Mouse (Mus musculus) layer of hippocampus, postnatal 25 days (tissue): ENCODE measurements at regions not wholly inside any gene's neighbourhood (a gene's known extent, or its start where the extent isn't known, plus 50 kb on each side); places are given as distances from the start of the nearest gene placed in this dataset.

Experiments used
- DNase-seq, 2 experiments: peaks; one replicate each; pipeline ENCODE4 v3.0.0; 2022; ENCODE audit warnings: mixed read lengths in 2 of 2, low spot score in 1 of 2; ENCODE audit errors: extremely low spot score in 1 of 2

DNA sequence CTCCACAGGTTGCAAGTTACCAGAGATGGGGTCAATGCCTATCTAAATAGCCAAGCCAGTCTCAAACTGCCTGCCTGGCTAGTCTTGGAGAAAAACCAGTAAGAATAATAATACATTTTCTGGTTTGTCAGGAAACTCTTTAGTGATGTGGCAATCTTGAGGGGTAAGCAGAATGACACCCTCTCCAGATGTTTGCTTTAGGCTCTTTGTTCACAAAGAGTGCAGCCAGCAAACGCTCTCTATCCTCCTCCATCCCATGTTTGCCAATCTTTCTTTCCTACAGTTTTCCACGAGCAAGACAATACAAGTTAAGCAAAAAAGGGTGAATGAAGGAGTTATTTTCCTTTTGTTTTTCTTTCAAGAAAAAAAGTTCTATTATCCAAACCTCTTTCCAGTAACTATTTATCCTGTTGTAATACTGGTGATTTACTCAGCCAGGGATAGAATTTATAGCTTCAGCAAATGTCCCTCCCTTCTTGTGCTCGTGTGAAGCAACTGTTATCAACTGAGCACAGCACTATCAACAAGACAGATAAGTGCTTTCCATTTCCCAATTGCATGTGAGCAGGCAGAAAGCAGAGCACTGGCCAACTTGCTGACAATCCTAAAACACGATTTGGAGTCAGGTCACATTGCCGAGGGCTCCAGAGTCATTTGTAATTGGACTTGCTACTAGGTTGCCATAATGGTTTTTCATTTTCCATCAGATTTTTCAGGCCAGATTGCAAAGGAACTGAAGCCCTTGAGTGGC lies 873.5 kb downstream of the Rapgef2 start:
- DNase-seq = no peak

DNA sequence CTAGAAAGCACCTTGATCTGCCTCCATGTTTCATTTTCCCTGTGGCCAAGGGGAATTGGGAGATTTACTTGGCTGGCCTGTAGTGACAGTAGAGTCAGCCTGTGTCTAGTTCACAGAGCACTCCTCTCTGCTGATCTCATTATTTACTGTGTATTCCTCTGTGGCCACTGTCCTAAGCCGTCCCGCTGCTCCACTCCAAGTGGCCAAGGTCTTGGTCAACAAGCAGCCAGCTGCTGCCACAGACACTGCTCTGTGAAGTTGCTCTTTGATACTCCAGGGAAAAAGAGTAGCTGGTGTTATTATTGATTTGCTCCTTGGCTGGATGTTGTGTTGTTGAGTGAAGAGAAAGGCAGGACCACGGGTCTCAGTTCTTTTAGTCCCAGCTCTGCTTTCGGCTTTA lies 874.9 kb downstream of the Rapgef2 start:
- DNase-seq = no peak

DNA sequence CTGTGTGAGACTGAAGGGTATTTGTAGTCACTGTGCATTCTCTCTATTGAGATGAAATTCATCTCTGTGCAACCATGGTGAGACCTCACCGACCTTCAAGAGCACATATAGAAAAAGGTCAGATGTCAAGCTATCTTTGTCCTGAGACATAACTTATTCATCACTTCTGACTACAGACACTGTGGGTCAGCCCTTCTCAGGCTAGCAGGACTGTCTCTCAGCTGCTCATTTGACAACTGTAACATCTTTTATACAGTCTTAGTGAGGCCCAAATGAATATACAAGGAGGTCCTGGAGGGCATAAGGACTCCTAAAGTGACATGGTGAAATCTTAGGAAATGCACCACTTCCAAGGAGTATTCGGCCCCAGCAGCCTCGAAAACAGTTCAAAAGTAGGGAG lies 877.1 kb downstream of the Rapgef2 start:
- DNase-seq = no peak

DNA sequence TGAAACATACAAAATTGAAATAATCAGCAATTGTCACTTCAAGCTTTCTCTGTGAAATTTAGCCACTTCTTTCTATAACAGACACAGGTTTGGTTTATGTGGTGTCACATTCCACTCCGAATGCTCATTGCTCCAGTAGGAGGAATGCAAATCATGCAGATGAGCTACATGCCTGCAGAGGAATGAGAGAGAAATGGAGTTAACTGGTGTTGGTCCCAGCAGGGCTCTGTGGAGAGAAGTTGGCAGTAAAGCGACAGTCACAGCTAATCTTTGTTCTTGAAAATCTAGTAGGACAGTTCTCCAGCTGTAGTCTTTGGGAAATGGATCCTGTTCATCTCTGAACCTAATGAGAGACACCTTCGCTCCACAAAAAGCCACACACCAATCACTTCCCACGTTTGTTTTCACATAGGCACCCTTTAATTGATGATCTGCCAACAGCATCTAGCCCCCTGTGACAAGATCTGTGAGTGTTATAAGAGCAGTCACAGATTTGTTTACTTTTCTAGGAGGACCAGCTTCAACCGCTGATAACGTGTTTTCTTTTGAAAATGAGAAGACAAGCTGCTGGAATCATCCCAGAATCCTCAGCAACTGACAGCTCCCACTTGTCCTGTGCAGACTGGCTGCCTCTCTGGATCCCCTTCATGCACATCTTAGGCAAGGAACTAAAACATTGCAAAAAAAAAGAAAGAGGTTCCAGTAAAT lies 880.4 kb downstream of the Rapgef2 start:
- no peak for DNase-seq

DNA sequence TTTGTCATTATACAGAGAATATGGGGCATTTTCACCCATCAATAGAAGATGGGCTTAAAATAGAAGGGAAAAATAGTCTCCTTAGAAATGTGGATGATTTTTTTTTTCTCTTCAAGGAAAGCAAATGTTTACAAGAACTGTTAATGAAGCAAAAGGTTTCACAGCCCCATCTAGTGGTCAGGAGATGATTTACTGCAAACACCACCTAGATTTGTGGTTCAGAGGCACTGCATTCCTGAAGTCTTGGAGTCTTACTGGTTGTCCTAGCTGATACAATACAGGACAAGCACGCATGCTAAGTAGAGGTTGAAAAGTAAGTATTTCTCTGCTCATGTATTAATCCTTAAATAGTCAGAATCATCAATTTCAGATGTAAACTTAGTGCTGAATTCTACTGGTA lies 927.9 kb downstream of the Rapgef2 start:
- peak in 1 of 2 experiments; percentile 40 for DNase-seq

DNA sequence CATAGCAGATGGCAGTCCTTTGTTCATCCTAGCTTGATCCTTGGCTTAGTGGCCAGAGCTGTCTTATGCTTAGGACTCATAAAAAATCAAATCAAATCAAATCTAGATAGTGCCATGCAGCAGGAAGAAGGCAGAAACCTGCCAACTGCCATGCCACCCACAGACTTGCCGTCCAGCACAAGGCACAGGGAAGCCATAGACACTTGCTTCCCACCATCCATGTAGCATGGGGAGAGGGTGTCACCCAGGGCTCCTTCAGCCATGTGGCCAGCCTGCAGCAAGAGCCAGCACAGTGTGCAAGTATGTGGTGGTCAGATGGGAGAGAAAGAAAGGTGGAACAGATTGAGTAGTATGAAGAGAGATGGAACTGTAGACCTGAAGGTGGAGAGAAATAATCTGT lies 946.4 kb downstream of the Rapgef2 start:
- DNase-seq = no peak

DNA sequence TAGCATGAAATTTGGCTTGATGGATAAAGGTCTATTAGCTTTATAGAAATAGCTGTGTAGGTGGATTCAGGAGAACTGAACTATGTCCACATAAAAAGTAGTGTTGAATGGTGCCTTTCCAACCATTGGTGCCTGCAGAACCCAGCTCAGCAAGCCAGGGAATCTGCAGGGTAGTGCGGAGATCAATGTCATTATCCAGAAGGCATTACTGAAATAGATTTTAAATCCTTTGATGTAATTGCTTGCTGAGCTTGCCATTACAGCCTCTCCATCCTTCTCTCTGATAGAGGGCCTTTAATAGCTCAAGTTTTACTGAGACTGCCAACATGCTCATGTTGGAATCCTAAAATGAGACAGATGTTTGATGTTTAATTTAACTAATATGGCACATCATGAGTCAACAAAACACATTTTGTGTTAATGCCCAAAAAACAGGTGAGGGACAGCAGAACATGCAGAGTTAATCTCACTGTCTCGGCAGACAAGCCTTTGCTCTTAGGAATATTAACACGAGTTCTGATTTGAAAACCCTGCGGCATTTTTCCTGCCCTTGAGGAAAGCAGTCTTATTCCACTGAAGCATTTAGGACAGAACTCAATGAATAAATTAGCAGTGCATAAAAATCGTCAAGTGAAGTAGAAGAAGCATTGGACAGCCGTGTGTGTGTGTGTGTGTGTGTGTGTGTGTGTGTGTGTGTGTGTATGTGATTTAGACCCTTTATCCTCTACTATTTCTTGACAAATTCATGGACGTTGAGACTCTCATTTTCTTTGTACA lies 974.5 kb downstream of the Rapgef2 start:
- no peak for DNase-seq

DNA sequence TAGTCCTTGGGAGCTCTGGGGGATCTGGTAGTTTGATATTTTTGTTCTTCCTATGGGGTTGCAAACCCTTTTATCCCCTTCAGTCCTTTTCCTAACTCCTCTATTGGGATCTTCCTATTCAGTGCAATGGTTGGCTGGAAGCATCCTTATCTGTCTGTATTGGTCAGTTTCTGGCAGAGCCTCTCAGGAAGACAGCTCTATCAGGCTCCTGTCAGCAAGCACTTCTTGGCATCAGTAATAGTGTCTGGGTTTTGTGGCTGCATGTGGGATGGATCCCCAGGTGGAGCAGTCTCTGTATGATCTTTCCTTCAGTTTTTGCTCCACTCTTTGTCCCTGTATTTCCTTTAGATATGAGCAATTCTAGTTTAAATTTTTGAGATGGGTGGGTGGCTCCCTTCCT lies 985.8 kb downstream of the Rapgef2 start:
- no peak for DNase-seq

DNA sequence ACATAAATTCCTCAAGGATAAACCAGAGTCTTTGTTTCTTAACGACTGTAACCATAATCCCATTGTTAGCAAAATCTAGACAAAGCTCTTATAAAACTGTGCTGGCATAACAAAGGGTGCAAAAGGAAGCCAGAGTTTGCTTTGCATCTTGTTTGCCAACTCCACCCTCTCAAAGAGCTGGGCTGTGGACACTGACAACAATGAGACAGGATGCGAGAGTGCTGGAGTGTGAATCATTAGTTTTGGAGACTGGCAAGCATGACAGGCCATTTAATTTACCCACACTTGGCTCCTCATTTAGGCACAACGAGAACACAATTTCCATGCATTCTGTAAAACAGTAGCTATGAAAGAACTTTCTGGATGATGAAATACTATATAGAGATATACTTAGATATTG lies 994.4 kb downstream of the Rapgef2 start:
- no peak for DNase-seq

DNA sequence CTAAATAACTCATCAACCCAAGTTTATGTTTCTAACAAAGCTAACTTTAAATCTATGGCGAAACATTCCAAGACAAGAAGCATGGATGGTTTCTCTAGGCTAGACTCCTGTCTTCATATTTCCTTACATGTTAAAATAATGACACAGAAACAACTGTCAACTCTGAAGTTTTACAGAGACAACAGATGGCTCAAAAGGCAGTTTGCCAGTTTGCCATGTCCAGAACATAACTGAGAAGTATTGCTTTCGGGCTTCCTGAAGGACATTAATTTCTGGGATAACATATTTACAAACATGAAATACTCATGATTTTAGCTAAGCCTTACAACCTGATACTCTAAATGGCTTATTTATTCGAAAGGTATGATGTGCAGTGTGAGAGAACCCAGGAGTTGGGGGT lies 1002.2 kb downstream of the Rapgef2 start:
- no peak for DNase-seq

DNA sequence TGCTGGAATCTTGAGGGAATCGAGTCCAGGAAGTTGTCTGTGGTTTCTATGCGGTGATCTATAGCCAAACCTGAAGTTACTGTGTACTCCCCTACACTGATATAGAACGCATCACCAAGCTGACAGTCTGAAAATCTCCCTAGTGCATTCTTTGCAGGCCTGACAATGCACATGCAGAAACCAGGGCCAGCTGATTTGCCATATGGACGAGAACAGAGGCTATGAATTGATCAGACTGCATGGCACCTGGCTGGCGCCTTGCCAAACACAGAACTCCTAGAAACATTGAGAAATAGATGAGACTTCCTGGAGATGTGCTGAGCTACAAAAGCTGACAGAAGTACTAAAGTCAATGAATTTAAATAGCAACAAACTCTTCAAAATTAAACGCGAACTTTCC lies 1049.4 kb downstream of the Rapgef2 start:
- no peak for DNase-seq

DNA sequence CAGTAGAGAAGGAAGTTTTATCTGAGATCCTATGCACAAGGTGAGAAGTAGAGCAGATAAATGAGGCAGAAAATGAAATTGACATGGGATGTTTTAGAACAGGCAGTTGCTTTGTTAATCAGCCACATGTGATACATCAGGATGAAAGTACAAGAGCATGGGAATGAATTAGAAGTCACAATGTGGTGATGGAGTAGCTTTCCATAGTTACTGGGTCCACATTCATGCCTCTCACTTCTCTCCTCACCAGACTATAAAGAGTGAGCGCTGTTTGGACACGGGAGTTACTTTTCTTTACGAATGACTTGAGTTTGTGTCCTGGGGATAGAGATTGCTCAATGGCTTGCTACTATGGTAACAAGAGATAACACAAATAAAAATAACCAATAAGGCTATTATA lies 1076.6 kb downstream of the Rapgef2 start:
- no peak for DNase-seq

DNA sequence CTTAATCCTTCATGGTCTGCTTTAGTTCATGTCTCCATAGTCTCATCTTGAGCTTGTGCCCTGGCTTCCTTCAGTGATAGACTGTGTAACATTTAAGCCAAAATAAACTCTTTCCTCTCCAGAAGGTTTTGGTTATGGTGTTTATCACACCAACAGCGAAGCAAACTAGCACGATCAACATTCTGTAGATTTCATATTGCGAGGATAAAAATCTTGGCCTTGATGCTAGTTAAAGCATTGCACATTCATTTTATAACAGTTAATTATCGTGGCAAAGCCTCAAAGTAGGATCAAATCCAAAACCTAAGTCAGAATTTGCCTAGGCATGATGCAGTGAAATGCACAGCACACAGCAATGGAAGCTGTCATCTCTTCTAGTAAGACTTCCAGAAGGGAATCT lies 1123.7 kb downstream of the Rapgef2 start:
- DNase-seq = no peak

DNA sequence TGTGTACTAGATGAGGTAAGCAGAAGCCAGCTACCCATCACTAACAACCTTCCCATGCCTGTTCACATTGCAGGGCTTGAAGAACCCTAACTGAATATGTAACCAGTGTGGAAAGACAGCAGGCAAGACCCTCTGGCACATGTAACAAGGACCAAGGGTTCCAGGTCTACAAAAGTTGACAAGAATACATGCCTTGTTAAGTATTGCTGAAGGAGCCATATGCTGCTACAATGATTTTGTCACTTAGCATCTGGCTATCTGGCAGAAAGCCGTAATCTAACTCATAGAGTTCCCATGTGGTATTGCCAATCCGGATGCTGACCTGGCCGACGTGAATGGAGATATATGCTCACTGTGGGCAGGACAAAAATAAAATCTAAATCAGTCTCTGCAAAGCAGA lies 1127.9 kb downstream of the Rapgef2 start:
- no peak for DNase-seq
